Mouse (Mus musculus) left cerebral cortex, postnatal 14 days (tissue): ENCODE results near the gene Ece1. TPM values are rescaled to one million over a fixed set of nuclear protein-coding genes. Genes with fewer than 3 reads are reported as not detected.
"Not testable (repeated sequence)": the region's sequence is repeated elsewhere in the genome, so short reads cannot be mapped to it uniquely, and the experiment has no call there.

Experiments used
- DNase-seq, 2 experiments: peaks; one replicate each; pipeline ENCODE4 v3.0.0; 2021 to 2022; ENCODE audit warnings: low spot score in 2 of 2, mixed read lengths in 1 of 2
- intact Hi-C: fragments of 180-260 bp; cut with DNase I; formaldehyde crosslinking; loops from one replicate; pipeline ENCODE4 v1.15.1; 2025
- total RNA-seq, 2 experiments: library from RNA; stranded (reverse); gene quantifications; 2 replicates each; pipeline ENCODE4 v1.2.3; 2021

Ece1 gene
- total RNA-seq, 2 experiments from 2014 or later: 80.9 to 84.3 TPM

DNA sequence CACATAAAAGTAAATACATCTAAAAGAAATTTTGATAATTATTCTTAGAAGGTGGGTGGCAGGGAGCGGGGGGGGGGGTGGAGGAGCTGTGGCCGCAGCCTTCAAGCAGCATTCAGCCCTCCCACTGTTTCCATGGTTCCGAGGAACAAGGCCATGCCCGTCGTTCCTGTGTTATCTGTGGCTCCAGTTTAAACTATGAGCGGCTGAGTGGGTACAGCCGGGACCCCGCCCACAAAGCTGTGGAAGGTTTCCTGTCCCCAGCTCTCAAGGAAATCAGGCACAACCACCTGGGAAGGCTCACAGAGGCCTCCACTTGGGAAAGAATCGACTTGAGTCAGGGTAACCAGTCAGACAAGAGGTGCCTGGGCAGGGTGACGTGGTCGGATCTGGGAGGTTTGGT is 98.7 kb downstream of the Ece1 start:
- intact Hi-C loops: loop anchor here (10.0 kb wide), 2 partner anchors 144 to 254 kb away; partner anchors contain the start of gene Hp1bp3
- DNase-seq: peak in 1 of 2 experiments; percentile 40

DNA sequence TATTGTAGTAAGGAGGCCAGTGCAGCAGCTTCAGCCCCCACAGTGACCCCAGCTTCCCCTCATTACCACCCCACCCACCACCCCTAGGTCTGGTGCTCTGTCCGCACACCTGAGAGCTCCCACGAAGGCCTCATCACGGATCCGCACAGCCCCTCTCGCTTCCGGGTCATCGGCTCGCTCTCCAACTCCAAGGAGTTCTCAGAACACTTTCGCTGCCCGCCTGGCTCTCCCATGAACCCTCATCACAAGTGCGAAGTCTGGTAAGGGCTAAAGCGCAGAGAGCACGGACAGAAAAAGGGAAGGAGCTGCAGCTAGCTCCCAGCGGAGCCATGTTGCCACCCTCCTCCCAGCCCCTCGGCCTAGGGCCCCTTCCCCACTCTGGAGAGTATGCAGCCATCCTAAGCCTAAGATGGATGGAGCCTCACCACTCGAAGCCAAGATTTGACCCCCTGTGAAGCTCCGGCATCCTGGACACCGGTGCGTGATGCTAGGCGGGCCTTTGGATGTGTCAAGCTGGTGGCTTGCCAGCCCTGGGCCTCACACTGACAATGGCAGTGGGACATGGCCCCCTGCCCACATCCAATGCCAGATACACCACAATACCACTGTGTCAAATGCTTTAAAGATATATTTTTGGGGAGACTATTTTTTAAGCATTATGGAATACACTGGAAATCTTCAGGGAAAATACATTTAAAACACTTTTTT is 100.8 kb downstream of the Ece1 start:
- intact Hi-C loops: loop anchor here (10.0 kb wide), 2 partner anchors 142 to 252 kb away; partner anchors contain the start of gene Hp1bp3
- DNase-seq: no peak

DNA sequence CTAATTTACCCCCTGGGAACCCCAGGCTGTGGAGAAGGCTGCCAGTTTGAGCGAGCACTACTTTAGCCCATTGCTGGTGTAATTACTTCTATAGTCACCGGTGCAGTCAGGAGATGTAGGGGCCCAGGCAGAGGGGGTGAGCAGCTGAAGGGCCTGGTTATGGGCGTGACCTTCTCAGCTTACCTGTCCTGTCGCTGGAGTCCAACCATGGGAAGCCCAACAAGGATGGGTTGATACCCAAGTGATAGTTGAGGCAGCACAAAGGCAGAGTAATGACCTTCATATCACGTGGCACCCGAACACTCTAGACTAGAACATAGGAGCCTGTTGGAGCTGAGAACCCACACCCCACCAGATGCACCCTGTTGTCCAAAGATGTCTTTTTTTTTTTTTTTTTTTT is 101.4 kb downstream of the Ece1 start:
- DNase-seq: no peak
- intact Hi-C loops: loop anchor here (10.0 kb wide), 2 partner anchors 141 to 251 kb away; partner anchors contain the start of gene Hp1bp3

DNA sequence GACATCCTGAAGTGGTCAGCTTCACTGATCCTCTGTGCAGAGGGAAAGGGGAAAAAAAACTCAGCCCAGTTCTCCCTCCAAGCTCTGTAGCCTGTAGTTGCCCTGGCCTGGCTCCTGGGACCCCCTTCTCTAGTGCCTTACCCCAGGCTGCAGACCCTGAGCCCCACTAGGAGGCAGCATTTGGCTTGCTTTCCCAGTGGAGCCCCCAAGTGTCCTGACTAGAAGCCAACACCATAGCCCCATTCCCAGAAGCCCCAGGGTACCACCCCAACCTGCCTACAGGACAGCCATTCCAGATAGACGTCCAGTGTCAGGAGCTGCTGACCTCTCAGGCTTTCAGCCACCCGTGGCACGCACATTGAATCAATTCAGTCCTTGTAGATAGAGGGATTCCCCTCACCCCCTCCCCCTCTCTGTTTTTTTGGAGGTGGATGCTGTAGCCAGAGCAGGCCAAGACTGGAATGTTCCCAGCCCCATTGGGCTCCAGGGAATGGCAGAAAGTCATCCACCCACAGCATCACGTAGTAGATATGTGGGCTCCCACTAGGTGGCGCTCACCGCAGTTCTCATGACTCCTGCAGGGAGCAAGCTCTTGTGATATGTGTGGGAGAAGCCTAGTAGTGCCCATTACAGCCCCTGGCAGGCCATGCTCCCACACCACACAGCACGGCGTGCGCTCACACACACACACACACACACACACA is 102.0 kb downstream of the Ece1 start:
- intact Hi-C loops: loop anchor here (10.0 kb wide), 2 partner anchors 141 to 251 kb away; partner anchors contain the start of gene Hp1bp3
- DNase-seq: peak; percentile 86 to 94

DNA sequence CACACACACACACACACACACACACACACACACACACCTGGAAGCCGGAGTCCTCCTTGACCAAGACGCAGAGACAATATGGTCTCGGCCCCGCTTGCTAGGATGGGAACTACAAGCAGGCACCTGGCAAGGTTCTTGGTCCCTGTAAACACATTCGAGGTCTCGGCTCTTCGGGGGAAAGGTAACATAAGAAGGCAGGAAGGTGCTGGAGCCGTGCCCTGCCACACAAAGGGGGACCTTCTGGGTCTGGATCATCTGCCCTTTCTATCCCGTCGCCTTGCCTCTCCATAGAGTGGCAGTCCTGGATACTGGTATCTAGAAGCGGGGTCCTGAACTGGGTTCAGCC is 102.5 kb downstream of the Ece1 start:
- no peak for DNase-seq
- intact Hi-C loops: loop anchor here (10.0 kb wide), 2 partner anchors 140 to 250 kb away; partner anchors contain the start of gene Hp1bp3

DNA sequence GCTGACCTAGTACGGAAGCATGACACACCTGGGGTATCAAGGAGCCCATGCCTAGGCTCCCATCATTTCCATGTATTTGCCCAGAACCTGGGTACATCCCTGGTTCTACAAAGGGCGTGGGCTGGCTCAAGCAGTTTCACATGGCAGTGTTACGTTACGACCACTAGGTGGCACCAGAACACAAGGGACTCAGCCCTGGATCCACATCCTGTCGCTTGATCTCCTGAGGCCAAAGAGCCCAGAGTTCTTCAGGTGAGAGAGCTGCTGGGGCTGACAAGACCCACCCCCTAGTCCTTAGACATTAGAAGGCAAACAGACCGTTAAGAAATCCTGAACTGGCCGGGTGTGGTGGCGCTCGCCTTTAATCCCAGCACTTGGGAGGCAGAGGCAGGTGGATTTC is 106.2 kb downstream of the Ece1 start:
- intact Hi-C loops: loop anchor here (10.0 kb wide), 2 partner anchors 137 to 247 kb away; partner anchors contain the start of gene Hp1bp3
- DNase-seq: peak; percentile 81 to 84

DNA sequence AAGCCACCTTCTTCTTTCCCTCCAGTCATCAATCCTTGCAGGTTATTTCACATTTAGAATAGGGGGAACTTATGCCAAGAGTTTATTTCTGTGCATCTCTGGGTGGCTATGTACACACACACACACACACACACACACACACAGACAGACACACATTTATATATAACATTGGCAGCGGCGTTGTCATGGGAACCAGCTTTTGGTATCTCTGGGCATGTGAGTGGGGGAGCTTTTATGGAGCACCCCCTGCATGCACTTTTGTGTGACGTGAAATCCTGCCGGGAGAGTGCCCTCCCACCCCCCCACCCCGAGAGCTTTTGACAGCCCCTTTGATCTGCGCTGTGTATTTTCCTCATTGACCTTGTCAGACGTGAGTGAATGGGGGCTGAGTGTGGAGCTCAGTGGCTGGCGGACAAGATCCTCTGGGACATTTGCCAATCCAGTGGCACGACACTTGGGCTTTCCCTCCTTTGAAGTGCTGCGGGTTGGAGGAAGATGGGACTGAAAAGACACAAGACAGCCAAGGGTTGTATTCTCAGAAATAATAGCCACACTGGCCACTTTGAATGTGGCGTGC is 108.7 kb downstream of the Ece1 start:
- DNase-seq, intact Hi-C loops: not testable (repeated sequence)

DNA sequence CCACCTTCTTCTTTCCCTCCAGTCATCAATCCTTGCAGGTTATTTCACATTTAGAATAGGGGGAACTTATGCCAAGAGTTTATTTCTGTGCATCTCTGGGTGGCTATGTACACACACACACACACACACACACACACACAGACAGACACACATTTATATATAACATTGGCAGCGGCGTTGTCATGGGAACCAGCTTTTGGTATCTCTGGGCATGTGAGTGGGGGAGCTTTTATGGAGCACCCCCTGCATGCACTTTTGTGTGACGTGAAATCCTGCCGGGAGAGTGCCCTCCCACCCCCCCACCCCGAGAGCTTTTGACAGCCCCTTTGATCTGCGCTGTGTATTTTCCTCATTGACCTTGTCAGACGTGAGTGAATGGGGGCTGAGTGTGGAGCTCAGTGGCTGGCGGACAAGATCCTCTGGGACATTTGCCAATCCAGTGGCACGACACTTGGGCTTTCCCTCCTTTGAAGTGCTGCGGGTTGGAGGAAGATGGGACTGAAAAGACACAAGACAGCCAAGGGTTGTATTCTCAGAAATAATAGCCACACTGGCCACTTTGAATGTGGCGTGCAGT is 112.9 kb downstream of the Ece1 start:
- intact Hi-C loops: not testable (repeated sequence)

DNA sequence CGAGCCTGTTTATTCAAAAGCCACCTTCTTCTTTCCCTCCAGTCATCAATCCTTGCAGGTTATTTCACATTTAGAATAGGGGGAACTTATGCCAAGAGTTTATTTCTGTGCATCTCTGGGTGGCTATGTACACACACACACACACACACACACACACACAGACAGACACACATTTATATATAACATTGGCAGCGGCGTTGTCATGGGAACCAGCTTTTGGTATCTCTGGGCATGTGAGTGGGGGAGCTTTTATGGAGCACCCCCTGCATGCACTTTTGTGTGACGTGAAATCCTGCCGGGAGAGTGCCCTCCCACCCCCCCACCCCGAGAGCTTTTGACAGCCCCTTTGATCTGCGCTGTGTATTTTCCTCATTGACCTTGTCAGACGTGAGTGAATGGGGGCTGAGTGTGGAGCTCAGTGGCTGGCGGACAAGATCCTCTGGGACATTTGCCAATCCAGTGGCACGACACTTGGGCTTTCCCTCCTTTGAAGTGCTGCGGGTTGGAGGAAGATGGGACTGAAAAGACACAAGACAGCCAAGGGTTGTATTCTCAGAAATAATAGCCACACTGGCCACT is 117.1 kb downstream of the Ece1 start:
- DNase-seq, intact Hi-C loops: not testable (repeated sequence)

More for the DNA sequence above, 112.9 kb downstream of the Ece1 start:
- DNase-seq: not testable (repeated sequence)

DNA sequence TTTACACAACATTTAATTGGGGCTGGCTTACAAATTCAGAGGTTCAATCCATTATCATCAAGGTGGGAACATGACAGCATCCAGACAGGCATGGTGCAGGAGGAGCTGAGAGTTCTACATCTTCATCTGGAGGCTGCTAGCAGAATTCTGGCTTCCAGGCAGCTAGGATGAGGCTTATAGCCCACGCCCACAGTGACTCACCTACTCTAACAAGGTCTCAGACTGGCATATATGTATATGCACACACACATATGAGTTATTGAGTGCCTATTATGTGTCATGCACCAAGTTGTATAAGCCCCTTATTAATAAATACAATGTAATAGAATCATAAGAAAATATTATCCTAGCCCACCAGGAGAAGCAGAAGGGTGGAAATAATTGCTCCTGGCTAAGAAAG is 120.8 kb downstream of the Ece1 start:
- DNase-seq: no peak
- intact Hi-C loops: no loop called here

DNA sequence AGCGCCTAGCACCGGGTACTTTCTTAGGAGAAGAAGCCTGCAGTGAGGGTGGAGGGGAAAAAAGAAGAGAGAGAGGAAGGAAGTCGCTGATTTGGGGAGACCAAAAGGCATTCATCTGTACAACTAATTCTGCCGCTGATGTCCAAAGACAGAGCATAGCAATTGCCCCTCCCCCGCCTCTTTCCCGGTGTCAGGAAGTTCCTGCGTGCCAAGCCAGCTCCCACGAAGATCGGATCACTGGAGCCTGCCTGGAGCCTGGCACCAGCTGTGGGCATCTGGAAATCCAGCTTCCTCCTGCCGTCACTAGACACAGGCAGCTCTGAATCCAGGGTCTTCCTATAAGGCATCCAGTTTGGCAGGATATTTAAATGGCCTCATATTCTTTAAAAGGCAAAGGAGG is 122.2 kb downstream of the Ece1 start:
- no peak for DNase-seq

DNA sequence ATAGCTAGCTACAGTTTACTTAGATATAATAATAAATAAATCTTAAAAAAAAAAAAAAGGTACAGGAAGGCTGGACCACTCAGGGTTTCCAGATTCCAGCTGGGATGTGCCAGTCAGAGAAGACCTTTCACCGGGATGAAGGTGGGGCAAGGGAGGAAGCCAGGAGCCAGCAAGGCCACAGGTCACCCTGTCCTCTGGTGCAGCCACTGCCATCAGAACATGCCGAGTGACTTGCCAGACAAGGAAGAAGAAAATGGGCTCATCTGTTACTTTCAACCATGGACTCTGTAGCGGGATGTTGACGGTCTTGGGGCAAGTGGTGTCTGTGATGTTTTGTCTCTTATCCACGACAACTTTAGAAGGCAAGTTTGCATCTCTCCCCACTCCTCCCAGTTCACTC is 122.7 kb downstream of the Ece1 start:
- no peak for DNase-seq
- intact Hi-C loops: no loop called here

More for the DNA sequence above, 122.2 kb downstream of the Ece1 start:
- intact Hi-C loops: no loop called here

DNA sequence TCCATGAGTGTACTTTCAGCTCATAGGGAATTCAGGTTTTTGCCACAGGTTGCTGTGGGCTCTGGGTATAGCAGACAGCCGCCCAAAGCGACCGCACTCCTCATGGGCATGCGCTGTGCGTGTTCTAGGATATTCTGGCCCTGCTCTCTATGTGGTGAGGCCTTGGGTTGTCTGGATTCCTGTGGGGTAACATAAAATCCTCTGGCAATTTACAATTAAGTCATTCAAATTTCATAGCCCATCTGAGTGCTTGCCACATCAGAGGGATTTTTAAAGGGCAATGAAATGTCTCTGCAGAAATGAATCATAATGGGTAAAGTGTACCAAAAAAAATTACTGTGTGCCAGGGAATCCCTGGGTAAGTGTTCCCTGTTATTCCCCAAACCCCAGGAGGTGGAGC is 127.4 kb downstream of the Ece1 start:
- intact Hi-C loops: no loop called here
- no peak for DNase-seq

DNA sequence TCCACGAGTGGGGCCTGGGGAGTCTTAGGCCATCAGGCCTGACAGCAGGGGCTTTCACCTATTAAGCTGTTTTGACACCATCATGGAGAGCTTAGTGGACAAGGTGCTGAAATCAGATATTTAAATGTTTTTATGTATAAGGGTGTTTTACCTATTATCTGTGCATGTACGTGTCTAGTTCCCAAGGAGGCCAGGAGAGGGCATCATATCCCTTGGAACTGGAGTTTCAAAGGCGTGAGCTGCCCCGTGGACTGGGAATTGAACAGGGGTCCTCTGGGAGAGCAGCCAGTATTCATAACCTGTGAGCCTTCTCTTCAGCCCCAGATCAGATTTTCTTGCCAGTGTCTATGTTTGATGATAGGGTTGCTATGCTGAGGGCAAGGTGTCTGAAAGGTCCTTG is 128.4 kb downstream of the Ece1 start:
- intact Hi-C loops: loop anchor here (10.0 kb wide), 1 partner anchor 114 kb away; no protein-coding TSS in a partner anchor
- no peak for DNase-seq

DNA sequence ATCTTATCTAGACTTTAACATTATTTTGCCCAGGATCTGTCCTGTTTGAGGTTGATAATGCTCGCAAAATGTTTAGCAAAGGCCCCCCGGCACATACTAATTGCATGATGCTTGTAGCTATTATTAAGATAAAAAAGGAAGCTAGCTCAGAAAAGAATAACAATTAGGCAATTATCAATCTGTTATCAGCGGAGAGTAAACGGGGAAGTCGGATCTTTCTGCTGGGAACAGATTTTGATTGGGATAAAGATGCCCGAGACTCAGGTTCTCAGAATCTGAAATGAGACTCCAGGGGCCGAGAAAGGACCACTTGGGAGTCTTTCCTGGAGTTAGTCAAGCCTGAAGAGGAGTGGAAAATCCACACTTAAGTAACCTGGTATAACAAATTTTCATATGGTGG is 129.2 kb downstream of the Ece1 start:
- DNase-seq: no peak
- intact Hi-C loops: loop anchor here (10.0 kb wide), 1 partner anchor 114 kb away; no protein-coding TSS in a partner anchor

DNA sequence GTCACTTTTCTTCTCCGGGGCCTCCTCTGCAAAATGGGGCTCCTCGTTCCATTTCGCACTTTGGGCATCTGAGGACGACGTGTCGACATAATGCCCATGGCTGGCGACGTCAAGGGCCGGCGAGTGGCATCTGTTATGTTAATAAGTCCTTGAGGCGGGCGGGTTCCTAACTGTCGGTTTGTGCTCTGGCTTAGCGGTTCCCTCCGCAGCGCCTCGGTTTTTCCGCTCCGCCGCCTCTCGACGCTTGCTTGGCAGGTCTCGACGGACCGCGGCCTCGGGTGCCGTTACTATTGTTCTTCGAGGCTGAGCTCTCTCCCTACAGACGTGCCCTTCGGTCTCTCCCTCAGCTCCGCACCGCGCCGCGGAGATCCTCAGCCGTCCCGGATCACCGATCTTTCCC is 130.9 kb downstream of the Ece1 start, which contains the start of gene Eif4g3:
Gene Eif4g3 (plus strand): TSS at position 133 of the 400 bp plus-strand sequence.
- intact Hi-C loops: loop anchor here (10.0 kb wide), 1 partner anchor 112 kb away; no protein-coding TSS in a partner anchor
- DNase-seq: no peak

DNA sequence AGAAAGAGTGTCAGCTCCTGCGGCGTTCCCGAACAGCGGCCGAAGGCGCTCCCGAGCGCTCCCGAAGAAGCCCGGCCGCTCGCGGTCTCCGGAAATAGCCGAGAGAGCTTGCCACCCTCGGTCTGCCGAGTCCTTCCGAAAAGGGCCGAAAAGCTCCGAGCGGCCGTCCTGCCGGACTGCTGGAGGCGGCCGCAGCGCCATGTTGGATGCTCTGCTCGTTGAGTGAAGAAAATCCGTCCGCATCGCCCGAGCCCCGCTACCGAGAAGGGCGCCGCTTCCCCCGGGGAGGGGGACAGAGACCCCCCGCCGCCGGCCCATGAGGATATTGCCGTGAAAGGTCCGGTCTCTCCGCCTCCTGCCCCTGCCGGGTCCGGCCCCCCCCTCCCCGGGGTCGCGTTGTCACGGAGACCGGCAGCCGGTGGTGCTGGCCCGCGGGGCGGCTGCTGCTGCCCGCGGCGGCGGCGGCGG is 131.3 kb downstream of the Ece1 start:
- intact Hi-C loops: loop anchor here (10.0 kb wide), 1 partner anchor 111 kb away; no protein-coding TSS in a partner anchor
- peak; percentile 99 to 100 for DNase-seq

DNA sequence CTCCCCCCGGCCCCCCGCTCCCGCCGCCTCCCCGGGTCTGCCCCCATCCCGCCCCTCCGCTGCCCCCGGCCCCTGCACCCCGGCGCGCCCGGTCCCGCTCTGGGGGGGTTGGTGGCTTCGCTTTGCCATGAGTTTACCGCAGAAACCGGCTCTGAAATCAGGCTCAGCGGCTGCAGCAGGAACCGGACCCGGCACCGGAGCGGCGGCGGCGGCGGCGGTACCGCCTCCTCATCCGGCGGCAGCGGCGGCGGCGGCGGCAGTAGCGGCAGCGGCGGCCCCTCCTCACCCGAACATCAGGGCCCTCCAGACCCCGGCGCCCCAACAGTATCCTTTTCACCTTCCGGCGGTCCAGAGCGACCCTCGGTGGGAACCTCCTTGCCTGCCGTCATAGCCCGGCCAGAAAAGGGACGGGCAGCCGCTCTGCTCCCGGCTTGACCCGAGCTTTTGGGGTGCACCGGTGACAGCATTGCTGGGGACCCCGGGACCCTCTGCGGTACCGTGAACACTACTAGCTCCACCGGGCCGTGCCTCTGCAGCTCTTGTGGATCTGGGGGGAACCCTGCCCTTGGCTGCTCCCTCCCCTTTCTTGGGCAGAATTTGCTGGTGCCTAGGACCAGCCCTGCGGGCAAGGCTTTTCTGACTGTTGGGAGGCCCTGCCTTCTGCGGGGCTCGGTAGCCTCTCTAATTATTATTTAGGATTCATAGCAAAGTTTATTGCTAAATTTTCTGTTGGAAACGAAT is 132.0 kb downstream of the Ece1 start:
- intact Hi-C loops: loop anchor here (10.0 kb wide), 1 partner anchor 111 kb away; no protein-coding TSS in a partner anchor
- DNase-seq: peak; percentile 27 to 35
